Mouse (Mus musculus): ENCODE results near the gene Nostrin.
A peak's percentile ranks its signal among the peaks of the same experiment; 100 is the strongest.

Gene Nostrin

DNA sequence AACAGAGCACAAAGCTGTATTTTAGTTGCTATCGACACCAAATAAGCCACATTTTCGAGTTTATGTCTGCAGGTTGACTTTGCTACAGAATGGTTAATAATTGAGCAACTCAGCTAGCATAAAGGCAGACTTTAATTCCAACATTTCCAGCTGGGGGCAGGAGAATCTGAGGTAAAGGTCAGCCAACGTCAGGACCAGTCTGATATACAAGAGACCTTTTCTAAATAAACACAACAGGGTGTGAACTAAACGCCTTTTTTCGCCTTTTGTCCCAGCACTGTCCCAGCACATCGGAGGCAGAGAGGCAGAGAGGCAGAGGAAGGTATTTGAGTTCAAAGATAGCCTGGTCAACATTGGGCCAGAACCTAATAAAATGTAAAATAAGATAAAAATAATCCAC lies 69.6 kb downstream of the Nostrin start:
- DNase-seq (ENCODE audit: low spot score in 2 of 2), result no peak

- peak; percentile 83 to 90 for DNase-seq (ENCODE audit: low spot score in 2 of 2)
These were observed 70.3 kb downstream of the Nostrin start, which contains the start of gene Spc25 for GRCm38 (mm10) chr2:69205791-69206351. Gene Spc25 (minus strand): TSS chr2:69206194.

GRCm38 (mm10) chr2:69206523-69206922 lies 70.9 kb downstream of the Nostrin start:
- DNase-seq (ENCODE audit: low spot score in 2 of 2), result no peak

- no peak for DNase-seq (ENCODE audit: low spot score in 2 of 2)
These were observed 74.1 kb downstream of the Nostrin start for GRCm38 (mm10) chr2:69209684-69210083.

GRCm38 (mm10) chr2:69210773-69211172 lies 75.2 kb downstream of the Nostrin start, which contains the start of gene G6pc2:
Gene G6pc2 (plus strand): TSS chr2:69211073.
- DNase-seq (ENCODE audit: low spot score in 2 of 2), result no peak

- no peak for DNase-seq (ENCODE audit: low spot score in 2 of 2)
These were observed 77.1 kb downstream of the Nostrin start for GRCm38 (mm10) chr2:69212652-69213051.

GRCm38 (mm10) chr2:69215242-69215641 lies 79.6 kb downstream of the Nostrin start:
- no peak for DNase-seq (ENCODE audit: low spot score in 2 of 2)

GRCm38 (mm10) chr2:69221868-69222416 lies 86.3 kb downstream of the Nostrin start:
- no peak for DNase-seq (ENCODE audit: low spot score in 2 of 2)

GRCm38 (mm10) chr2:69222815-69223214 lies 87.2 kb downstream of the Nostrin start:
- no peak for DNase-seq (ENCODE audit: low spot score in 2 of 2)

- DNase-seq (ENCODE audit: low spot score in 2 of 2), result no peak
These were observed 89.1 kb downstream of the Nostrin start for GRCm38 (mm10) chr2:69224724-69225123.

DNA sequence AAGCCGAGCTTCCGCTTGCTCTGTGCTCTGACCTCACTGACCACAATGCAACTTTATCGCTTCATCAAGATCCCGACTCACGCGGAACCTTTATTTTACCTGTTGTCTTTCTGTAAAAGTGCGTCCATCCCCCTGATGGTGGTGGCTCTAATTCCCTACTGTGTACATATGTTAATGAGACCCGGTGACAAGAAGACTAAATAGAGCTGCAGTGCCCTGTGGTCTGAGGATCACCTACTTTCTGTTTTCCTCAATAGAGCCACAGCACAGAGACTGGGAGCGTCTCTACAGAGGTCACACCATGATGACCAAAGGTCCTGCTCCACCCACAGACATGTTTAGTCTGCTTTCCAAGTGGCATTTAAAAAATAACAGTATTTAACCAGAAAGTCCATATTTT lies 91.3 kb downstream of the Nostrin start:
- no peak for DNase-seq (ENCODE audit: low spot score in 2 of 2)

- DNase-seq (ENCODE audit: low spot score in 2 of 2), result no peak
These were observed 93.0 kb downstream of the Nostrin start for GRCm38 (mm10) chr2:69228635-69229034.

GRCm38 (mm10) chr2:69230137-69230536 lies 94.5 kb downstream of the Nostrin start:
- DNase-seq (ENCODE audit: low spot score in 2 of 2), result no peak

DNA sequence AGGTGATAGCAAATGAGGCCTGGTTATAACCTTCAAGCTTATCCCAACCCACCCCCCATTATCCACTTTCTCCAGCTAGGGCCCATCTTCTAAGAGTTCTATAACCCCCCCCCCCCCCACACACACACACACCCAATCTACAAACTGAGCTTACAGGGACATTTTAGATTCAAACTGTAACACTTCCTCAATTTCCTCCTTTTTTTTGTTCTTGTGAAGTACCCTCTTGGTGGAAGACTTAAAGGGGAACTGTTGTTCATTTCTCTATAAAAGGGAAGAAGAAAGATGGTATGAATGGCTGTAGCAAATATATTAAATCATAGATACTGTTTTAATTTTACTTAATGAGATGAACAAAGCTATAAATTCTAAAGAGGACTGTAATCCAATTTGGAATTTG lies 96.5 kb downstream of the Nostrin start:
- no peak for DNase-seq (ENCODE audit: low spot score in 2 of 2)

DNA sequence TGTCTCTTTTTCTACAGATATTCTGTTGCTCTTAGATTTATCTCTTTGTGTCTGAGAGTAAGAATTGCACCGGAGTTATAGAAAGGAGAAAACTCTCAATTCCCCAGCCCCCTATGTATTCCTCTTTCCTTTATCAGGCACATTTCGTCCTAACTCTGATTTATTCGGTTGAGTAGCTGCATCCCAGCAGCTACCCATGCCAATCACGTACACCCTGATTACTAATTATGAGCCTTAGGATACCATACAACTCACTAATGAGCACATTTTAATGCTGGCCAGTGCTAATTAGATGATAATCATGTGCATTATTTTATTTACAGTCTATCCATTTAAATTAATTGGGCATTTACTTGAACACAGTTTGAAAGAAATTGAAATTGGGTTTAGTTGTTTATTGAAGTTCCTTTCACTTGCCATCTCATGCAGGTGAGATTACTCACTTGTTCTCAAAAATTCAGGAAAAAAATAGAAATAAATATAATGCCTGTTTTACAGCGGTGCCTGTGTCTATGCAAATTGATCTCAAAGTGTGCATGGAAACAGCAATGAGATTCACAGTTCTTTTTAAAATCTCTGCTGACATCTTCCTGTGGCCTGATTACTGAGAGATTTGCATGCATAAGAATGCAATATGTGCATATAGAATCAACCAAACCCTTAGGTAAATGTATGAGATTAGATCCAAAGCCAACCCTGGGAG lies 99.5 kb downstream of the Nostrin start:
- DNase-seq (ENCODE audit: low spot score in 2 of 2), result no peak
